Mouse (Mus musculus): ENCODE results near the gene Fbxo8.

Gene Fbxo8

DNA sequence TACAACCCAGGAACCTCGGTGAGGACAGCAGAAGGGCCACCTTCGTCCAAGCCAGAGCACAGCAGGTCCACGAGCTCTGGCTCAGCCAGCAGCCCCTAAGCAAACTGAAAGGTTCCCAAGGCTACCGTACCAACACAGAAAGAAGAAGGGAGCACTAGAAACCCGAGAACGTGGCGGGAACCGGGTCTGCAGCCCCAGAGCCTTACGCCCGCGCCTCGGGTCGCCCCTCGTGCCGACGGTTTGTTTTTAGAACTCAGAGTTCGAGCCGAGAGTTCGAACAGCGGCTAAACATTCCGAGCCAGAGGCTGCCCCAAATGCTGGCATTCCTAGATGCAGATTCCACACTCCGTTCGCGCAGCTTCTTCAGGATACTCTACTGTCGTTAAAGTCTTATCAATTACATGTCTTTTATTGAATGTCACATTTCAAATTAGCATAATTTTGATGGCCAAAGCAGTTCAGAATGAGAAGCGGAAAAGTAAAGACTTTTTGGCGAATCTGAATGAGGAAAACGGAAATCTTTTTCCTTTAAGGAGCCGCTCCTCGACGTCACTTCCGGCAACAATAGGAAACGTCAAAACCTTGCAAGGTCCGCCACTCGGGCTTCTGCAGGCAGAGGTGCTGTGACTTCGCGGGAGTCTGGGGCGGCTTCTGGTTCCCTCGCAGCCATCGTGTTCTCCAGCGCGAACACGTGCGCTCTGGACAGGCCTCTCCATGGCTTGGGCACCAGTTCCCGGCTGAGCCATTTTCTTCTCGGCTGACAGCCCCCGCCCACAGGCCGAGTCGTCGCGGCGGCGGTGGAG lies at the start of gene Fbxo8, which contains the start of gene Cep44:
Fbxo8 (plus strand) TSS at position 533 of the 803 bp plus-strand sequence.
Cep44 (minus strand) TSS at position 490 of the 803 bp plus-strand sequence.
- peak; percentile 69 to 77 for DNase-seq (ENCODE audit: low spot score in 2 of 2)

DNA sequence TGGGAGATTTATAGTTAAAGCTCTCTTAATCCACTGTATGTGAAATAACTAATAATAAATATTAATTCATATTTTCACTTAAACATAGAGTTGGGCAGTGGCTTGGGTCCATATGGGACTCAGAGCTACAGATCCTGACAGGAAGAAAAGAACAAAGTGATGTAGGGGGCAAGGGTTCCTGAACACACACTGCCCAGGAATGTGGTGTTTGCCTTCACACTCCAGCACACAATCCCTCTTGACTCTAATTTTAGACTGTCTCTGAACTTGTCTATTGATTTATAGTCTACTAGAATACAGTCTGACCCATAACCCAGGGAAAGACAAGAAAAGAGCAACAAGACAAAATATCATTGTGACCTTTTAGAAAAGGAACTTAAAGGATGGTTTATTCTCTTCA lies 49.0 kb upstream of the Fbxo8 start:
- no peak for DNase-seq (ENCODE audit: low spot score in 2 of 2)

DNA sequence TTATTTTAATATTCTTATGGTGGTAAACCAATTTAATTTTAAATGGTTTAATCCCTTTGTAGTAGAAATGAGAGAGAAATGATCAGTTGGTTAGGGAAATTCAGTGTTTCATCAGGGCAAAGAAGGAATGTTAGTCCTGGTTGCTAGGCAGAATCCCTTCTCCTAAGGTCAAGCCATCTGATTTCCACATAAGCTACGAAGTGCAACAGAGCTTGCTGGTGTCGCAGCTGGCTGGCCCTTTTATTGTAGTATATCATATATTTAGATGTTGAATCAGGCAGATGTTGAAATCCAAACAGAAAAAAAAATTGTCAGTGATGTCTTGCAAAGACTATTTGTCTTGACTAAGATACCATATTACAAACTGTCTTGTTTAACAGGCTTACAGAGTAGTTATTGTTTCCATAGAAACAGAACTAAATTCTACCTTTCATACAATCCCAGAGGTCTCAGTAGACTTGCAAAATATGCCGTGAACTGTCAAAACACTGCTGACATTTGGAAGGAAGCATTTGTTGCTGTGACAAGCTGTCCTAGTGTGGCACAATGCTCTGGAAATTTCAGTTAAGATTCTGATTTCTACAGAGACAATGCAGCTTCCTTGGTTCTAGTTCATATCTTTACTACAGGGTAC lies 42.5 kb upstream of the Fbxo8 start:
- DNase-seq (ENCODE audit: low spot score in 2 of 2): no peak

DNA sequence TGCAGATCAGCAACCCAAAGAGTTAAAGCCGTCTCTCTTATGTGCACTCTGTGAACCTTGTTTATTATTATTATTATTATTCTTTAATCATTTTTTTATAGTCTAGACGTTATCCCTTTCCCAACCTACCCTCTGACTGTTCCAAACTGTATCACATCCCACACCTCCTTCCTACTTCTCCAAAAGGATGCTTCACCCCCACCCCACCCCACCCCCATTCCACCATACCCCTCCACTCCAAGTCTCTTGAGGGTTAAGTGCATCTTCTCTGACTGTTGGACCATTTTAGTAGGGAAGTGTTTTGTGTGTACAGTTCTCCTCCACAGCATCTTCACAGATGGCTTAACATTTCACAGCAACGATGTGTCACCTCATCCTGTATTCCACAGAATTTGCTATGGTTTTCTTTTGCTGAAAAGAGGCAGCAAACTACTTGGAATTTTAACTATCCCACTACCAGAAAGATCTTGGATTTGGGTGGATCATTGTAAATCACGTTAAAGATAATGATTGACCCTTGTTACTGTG lies 41.9 kb upstream of the Fbxo8 start:
- DNase-seq (ENCODE audit: low spot score in 2 of 2): no peak

DNA sequence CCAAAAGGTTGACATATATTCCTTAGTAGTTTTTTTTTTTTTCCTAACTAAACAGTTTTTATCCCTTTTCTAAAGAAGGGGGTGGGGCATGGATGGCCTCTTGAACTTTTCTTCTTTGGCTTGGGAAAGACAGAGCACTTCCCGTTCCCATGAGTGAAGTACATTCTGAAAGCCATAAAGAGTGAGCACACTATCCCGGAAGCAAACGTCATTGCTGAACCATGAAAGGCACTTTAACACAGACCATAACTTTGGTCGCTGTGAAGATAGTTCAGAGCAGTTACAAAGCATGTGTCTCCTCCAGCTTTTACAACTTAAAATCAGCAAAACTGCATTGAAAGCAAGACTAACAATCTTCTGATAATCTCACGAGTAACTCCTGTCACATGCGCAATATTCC lies 32.0 kb upstream of the Fbxo8 start:
- DNase-seq (ENCODE audit: low spot score in 2 of 2): no peak

DNA sequence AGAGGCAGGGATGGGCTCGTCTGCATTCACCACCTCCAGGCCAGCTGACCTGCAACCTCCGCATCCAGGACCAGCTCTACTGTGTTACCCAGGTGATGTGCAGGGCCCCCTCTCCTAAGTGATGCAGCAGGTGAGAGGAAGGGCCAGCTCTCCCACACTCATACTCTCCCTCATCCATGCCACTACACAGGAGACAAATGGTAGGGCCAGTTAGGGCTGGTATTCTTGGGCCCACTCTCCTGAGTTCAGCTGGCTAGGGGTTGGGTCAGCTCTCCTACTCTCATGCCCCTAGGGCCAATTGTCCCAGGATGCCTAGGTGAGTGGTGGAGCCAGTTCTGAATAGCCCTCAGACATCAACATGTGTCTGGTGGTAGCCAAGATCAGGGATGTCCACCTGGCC lies 30.6 kb upstream of the Fbxo8 start:
- no peak for DNase-seq (ENCODE audit: low spot score in 2 of 2)

DNA sequence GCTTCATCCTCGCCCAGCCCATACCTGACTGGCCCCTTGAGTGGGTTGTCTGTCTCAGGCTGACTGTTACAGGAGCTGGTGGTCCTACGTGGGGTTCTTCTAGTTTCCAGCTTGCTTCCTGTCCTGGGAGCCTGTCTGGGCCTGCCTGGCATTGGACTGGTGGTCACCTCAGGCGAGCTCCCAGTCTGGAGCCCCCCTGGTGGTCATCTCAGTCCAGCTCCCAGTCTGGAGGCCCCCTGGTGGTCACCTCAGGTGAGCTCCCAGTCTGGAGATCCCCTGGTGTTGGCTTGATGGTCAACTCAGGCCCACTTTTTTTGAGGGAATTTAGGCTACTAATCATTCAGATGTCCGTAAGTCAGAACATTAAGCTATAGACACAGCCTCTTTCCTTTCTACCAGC lies 29.8 kb upstream of the Fbxo8 start:
- DNase-seq (ENCODE audit: low spot score in 2 of 2): no peak

DNA sequence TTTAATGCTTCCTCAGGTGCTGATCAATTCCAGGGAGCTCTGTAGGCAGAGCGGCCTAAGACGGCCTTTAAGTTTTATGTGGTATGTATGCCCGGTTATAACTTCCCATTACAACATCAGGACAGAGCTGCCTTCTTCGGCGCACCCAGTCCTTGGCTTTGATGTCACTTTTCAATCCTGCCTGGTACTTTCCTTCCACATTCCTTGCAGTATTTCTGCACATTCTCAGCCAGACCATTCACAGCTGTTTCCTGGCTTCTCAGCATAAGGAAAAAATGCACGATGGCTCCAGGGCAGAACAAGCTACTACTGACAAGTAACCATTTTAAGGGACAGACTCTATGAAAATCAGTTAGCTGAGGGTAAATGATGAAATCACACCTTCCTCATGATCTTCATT lies 22.0 kb upstream of the Fbxo8 start:
- DNase-seq (ENCODE audit: low spot score in 2 of 2): no peak

DNA sequence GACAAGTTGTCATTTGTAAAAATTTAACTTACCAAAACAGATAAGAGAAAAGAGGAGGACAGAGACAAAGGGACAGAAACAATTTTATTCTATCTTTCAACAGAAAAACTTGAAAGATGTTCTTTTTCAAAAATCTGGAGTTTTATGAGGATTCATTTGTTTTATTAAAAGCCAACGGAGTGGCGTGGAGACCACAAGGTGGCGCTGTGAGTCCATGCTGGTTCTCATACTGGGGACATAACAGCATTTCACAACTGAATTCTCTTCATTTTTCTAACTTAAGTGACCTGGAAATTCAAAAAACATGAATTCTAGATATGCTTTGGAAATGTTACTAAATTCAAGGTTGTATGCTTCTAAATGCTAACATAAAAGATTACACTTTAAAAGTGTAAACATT lies 20.5 kb upstream of the Fbxo8 start:
- DNase-seq (ENCODE audit: low spot score in 2 of 2): peak; percentile 18 to 74

DNA sequence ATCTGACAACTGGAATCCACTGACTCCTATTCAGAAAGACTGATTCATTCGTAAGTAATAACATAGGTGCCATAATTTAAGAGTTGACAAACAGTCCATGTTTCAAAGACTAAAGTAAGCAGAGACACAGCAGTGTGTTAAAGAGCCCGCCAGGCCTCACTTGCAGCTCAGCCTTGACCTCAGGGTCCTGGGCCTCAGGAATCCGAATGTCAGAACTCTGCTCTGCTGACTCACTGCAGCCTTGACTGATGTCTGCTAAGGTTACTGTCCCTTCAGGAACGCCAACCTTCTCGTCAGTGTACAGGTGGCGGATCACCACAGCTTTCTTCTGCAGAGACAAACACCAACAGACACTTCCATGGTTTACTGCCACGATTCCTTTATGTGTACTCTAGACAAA lies 10.2 kb upstream of the Fbxo8 start:
- no peak for DNase-seq (ENCODE audit: low spot score in 2 of 2)

DNA sequence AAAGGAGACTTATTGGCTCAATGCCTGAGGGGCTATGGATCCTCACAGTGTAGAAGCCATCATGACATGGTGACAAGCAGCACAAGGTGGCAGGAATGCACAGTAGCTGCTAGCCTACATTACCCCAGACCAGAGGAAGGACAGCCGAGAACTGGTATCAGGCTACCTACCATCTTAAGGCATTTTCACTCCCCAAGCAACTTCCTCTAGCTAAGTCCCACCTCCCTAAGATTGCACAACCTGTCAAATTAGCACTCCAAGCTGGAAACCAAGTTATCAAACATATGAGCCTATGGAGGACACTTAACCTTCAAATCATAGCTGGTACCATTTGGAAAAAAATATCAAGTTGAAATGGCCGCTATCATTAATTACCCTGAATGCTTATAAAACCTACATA lies 3.0 kb upstream of the Fbxo8 start:
- no peak for DNase-seq (ENCODE audit: low spot score in 2 of 2)

DNA sequence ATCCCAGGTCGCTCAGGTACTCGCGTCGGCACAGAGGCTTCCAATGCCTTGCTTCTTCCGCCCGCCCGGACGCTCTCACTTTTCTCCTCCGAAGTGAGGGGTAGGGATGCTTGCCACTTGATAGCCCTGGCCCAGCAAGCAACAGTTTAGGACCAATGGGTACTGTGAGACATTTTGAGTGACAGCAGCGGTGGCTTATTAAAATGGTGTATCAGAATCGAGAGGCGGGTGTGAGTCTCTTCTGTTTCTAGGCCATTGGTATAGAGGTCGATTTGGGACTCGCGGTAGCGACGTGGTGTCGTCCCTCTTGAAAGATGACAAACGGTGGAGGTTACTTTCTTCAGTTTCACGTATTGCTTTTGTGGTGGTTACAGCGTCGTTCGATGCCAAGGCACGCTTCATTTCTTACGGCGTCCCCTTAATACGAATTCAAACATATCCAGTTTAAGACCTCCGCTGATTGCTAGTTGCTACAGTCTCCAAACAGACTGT lies 517 bp downstream of the Fbxo8 start:
- DNase-seq (ENCODE audit: low spot score in 2 of 2): peak; percentile 77 to 83

DNA sequence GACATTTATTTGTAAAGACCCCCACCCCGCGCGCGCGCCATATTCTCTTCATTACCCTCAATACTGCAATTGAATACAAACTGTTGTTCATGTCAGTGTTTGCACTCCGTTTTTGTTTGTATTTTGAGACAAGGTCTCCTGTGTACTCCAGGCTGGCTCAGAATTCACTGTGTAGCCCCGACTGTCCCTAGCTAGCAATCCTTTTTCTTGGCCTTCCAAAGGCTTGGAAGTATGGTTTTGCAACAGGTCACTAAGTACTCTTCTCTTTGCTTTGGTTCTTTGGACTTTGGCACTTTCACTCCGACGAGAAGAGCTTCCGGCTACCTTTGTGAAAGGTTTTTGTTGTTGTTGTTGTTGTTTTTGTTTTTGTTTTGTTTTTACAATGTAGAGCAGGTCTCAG lies 1.2 kb downstream of the Fbxo8 start:
- DNase-seq (ENCODE audit: low spot score in 2 of 2): no peak

DNA sequence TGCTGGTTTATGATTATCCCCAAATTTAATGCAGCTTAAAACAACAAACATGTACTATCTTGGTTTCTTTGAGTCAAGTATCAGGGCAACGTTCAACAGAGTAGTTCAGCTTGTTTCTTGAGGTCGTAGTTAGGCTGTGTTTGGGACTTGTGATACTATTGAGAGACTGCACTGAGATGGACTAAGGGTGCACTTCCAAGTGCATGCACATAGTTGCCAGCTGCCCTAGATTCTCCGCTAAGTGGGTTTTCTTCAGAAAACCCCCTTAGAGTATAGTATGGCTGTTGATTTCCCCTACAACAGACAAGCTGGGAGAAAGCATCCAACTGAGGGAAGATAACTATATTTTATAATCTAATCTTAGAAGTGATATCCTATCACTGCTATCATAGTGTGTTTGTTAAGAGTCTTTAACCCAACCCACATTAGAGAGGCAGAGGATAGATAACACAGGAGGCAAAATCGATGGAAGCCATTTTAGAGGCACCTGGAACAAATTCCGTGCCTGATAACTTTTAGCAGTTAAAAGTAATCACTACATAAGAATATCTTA lies 1.7 kb downstream of the Fbxo8 start:
- DNase-seq (ENCODE audit: low spot score in 2 of 2): no peak

DNA sequence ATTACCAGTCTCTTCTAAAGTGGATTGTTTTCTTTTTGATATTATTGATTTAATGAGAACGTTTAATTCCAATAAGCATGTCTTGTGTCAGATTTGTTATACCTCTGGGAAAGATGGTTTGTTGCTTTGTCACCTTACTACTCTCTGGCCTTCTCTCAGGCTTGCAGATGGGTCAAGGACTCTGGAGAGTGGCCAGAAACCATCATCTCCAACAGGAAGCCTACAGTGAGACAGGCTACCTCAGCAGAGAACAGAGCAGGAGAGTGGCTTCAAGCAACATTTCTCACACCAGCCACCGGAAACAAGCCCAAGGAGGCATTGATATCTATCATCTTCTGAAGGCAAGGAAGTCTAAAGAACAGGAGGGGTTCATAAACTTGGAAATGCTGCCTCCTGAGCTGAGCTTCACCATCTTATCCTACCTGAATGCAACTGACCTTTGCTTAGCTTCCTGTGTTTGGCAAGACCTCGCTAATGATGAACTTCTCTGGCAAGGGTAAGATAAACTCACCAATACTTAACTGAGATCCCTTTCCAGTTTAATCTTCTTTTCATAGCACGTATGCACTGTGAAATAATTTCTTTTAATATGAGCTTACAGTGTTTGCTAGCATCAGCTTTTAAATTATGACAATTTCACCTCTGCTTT lies 13.6 kb downstream of the Fbxo8 start:
- DNase-seq (ENCODE audit: low spot score in 2 of 2): no peak

DNA sequence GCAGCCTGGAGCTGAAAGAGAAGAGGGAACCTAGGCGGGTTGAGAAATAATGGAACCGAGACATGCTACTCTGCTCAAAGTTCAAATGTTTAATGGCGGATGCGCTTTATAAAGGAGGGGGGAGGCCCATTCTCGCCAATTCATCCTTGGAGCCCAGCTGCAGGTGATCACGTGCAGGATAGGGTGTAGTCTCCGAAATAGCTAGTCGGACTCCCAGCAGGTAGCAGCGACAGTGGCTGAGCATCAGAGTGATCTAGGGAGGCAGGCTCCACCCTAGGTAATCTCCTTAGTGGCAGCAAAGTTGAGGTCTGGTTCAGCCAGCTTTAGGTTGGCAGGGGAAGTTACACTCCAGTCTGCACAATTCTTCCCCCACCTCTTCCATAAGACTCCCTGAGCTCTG lies 16.0 kb downstream of the Fbxo8 start:
- DNase-seq (ENCODE audit: low spot score in 2 of 2): no peak

DNA sequence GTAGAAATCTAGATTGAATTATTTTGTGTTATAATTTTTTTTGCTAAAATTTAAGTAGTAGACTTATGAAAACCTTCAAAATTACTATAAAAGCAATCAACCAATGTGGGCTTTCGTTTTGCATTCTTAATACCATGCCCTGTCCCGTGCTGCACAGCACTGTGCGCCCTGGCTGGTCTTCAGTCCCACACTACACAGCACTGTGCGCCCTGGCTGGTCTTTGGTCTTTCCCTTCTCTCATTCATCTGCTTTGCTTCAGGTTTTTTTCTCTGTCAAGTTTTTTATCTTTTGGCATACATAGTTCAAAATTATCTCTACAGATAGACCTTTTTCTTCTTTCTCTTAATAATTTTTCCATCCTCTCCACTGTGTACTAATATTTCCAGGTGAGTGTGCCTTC lies 30.0 kb downstream of the Fbxo8 start:
- DNase-seq (ENCODE audit: low spot score in 2 of 2): peak in 1 of 2 experiments; percentile 75

DNA sequence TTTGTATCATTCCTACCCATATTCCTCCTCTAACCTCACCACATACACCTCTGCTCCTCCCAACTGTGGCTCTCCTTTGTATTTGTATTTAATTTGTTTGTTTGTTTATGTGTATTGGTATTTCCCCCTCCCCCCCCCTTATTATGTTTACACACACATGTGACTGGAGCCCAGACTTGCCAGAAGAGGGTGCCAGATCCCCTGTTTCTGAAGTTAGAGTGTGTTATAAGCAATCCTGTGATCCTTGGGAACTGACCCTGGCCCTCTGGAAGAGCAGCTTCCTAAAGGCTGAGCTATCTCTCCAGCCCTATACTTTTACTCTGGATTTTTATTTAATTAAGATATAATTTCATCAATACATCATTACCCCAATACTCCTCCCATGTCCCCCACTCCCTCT lies 32.0 kb downstream of the Fbxo8 start:
- no peak for DNase-seq (ENCODE audit: low spot score in 2 of 2)

DNA sequence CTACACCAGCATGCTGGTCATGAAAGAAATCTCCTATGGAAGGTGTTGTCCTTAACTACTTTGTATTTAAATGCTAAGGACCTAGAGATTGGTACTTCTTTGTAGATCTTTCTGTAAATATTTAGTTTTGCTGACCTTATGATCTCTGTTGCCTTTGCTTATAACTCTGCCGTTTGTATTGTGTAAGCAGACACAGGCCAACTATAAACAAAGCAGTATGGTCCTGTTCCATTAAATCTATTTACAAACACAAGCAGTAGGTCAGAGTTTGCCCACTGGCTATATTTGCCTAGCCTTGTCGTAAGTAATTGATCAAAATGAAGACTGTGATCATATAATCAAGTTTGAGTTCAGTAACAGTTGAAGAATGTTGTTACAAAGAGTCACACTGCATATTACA lies 38.1 kb downstream of the Fbxo8 start:
- DNase-seq (ENCODE audit: low spot score in 2 of 2): no peak

DNA sequence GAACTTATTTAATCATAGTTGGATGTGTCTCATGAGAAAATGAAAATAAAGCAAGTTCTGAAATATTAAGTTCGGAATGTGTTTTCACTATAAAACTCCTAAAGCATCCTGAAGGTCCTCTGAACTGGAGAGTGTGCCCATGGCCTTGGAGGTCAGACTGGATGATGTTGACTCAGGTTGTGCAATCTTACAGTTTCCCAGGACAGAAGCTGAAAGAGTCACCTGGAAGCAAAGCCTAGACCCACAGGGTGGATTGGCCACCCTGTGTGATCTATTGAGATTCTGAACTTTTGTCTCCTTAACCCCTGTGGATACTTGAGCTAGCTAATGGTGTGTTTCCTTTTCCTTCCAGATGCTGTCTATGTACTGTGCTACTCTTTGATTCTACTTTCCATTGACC lies 40.2 kb downstream of the Fbxo8 start:
- DNase-seq (ENCODE audit: low spot score in 2 of 2): no peak

DNA sequence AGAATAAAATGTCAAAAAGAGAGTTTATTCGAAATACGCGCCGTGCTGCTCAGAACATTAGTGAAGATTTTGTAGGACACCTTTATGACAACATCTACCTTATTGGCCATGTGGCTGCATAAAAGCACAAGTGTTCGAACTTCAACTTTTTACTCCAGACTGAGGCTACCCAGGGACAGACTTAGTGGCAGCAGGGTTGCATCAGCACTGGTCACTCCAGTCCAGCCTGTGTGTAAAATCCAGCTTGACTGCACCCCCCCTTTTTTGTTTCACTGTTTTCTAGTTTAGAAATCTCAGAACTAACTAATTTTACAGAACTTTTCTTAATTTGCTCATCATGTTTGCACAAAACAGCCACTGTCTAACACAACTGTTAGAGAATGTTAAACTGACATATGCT lies 40.6 kb downstream of the Fbxo8 start:
- no peak for DNase-seq (ENCODE audit: low spot score in 2 of 2)

DNA sequence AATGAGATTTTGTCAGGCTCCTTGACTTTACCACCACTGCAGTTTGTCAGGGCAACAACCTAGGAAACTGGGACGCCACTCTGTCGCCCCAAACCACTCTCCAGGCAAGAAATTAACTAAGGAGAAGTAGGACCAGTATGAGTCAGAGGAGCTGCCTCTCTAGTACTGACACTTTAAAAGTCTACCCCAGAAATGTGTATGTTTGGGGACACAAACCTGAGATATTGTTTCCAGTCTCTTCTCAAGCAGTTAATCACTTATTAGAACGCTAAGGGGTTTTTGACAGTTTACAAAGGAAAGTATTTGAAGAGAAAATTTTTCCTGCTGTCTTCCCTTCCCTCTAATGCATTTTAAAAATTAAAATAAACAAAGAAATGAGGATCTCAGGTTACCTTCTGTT lies 55.6 kb downstream of the Fbxo8 start:
- DNase-seq (ENCODE audit: low spot score in 2 of 2): no peak
